Mouse (Mus musculus): ENCODE data around the gene Large2. TPM values are rescaled to one million over a fixed set of nuclear protein-coding genes. Genes with fewer than 3 reads are reported as not detected.
A peak's percentile ranks its signal among the peaks of the same experiment; 100 is the strongest.

Large2 gene
- polyA plus RNA-seq, 1 experiment from 2014 or later = 2.6 TPM

DNA sequence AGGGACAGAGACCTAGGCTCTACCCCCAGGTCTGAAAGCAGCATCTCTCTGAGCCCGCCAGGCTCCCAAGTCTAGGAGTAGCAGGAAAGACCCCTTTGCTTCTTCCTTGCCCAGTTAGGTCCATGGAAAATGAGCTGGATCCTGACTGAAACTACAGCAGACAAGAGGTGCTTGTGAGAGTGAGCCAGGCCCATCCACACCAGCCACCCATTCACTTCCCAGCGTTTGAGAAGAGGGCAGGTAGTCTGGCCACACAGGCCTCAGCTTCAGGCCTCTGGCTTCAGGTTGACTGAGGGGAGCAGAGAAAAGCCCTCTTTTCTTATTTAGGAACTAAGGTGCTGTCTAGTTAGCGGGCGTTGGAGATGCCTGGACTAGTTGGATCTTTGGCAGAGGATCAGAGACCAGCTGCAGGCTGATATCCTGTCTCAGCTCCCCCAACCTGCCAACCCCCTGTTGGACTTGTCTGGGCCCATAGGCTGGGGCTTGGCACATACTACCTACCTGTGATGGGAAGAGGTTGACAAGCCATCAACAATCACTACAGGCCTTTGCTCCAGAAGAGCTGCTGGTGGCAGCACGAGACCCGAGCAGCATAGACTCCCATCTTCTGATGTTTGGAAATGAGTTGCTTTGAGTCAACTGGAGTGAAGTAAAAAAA, 12.0 kb downstream of the Large2 start:
- Histone ChIP-seq H3K9me3 (no peaks in the 10 kb centered on the region), H3K9ac (replicated peaks) (no peak overlapping the region), H3K27ac (replicated peaks) (no peak overlapping the region), H3K27me3 (no peaks in the 10 kb centered on the region), H3K4me2 (replicated peaks) (no peak overlapping the region), H3K4me1 (0 out of 2 replicates have a peak, but pooled peaks cover 4% of the 10 kb centered on the region), H3K36me3 (peaks cover 39% of the 10 kb centered on the region), H3K4me3 (no peak overlapping the region)
- WGBS = 94% methylated on average over 6 of the region's 6 CpGs
- ATAC-seq (replicated peaks) = no peak

DNA sequence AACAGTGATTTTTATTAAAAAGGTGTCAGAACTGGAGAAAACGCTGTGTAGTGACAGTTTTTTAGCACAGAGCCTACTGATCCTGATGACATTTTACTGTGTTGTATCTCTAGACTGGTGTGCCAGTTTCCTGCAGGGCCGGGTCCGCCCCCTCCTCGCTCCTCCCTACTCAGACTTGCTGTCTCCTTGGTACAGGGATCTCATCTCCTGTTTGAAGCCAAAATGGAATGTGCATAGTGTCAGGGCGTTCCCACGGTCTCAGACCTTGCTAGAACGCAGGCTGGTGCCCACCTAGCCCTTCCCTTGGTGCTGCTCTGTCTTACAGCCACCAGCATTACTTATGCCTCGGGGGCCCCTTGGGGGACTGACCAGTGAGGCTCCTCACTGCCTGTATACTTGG, 12.9 kb downstream of the Large2 start:
- peaks cover 48% of the 10 kb centered on the region for H3K36me3 ChIP-seq
- 0 out of 2 replicates have a peak, but pooled peaks cover 4% of the 10 kb centered on the region for H3K4me1 ChIP-seq
- ATAC-seq (replicated peaks) = no peak
- H3K9ac ChIP-seq (replicated peaks) = no peak overlapping the region
- H3K27me3 ChIP-seq = no peaks in the 10 kb centered on the region
- no peak overlapping the region for H3K4me2 ChIP-seq (replicated peaks)
- H3K9me3 ChIP-seq = no peaks in the 10 kb centered on the region
- no peak overlapping the region for H3K27ac ChIP-seq (replicated peaks)
- 88% methylated on average over 8 of the region's 8 CpGs for WGBS
- H3K4me3 ChIP-seq = no peak overlapping the region

DNA sequence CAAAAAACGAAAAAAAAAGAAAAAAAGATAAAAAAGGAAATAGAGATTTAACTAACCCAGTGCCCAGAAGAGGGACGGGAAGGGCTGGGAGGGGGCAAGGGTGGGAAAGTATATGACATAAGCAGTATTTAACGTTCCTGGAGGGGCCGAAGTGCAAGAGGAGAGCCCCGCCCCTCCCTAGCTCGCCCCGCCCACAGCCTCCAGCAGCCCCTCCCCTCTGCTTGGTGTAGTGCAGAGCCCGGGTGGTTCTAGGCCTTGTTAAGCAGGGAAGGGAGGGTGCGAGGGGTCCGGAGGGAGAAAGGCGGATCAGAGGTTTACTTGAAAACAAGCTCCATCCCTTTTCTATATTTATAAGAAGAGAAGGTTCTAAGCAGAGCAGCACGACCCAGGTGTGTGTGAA, 13.8 kb downstream of the Large2 start:
- Histone ChIP-seq H3K27me3 (no peaks in the 10 kb centered on the region), H3K27ac (replicated peaks) (0 out of 2 replicates have a peak overlapping the region, but pooled peaks have one; percentile 38), H3K4me1 (0 out of 2 replicates have a peak, but pooled peaks cover 4% of the 10 kb centered on the region), H3K9ac (replicated peaks) (no peak overlapping the region), H3K9me3 (no peaks in the 10 kb centered on the region), H3K36me3 (peaks cover 53% of the 10 kb centered on the region), H3K4me3 (no peak overlapping the region), H3K4me2 (replicated peaks) (no peak overlapping the region)
- ATAC-seq (replicated peaks) = peak; percentile 39; the same call in 1 of the 2 replicates
- 24% methylated on average over 12 of the region's 12 CpGs for WGBS

DNA sequence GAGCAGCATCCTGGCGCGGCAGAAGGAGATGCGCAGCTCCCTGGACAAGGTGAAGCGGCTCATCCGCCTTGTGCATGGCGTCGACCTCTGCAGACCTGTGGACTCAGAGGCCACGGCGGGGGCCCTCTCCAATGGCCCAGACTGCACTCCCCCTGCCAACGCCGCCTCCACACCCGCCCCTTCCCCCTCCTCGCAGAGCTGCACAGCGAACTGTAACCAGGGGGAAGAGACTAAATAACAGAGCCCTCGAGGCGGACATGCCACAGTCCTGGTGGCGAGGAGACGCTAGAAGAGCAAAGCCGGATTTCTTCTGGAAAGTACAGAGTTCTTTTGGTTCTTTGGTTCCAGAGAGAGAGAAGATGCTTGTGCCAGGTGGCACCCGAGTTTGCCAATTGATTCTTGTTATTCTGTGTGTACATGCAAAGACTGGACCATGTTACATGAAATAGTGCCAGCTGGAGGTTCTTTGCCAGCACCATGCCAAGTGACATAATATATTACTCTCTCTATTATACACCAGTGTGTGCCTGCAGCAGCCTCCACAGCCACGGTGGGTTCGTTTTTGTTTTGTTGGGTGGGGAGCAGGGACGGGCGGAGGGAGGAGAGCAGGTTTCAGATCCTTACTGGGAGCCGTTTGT, 14.4 kb downstream of the Large2 start:
- H3K4me3 ChIP-seq = no peak overlapping the region
- H3K27me3 ChIP-seq = no peaks in the 10 kb centered on the region
- H3K9ac ChIP-seq (replicated peaks) = no peak overlapping the region
- H3K27ac ChIP-seq (replicated peaks) = peak overlapping the region; percentile 51
- WGBS = 66% methylated on average over 25 of the region's 25 CpGs
- no peaks in the 10 kb centered on the region for H3K9me3 ChIP-seq
- peaks cover 57% of the 10 kb centered on the region for H3K36me3 ChIP-seq
- H3K4me2 ChIP-seq (replicated peaks) = no peak overlapping the region
- ATAC-seq (replicated peaks) = peak; percentile 43
- H3K4me1 ChIP-seq = 0 out of 2 replicates have a peak, but pooled peaks cover 4% of the 10 kb centered on the region

DNA sequence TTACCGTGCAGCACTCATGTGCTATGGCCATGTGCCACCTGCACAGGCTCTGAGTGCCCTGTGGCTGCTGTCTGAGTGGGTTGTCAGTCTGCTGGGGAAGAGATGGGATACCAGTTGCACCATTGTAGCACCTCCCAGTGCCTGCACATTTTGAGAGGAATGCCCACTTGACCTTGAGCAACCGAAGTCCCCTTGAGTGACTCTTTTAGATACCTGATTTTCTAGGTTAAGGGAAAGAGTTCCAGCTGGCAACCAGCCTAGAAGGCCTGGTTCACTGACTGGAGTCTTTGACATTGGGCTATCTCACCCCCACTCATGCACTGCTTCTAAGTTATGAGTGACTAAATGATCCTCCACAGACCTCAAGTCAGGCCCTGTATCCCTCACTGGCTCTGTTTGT, 15.4 kb downstream of the Large2 start:
- no peak overlapping the region for H3K4me3 ChIP-seq
- H3K9ac ChIP-seq (replicated peaks) = no peak overlapping the region
- no peak overlapping the region for H3K27ac ChIP-seq (replicated peaks)
- 0 out of 2 replicates have a peak, but pooled peaks cover 4% of the 10 kb centered on the region for H3K4me1 ChIP-seq
- ATAC-seq (replicated peaks) = no peak
- WGBS = 83% methylated on average over 2 of the region's 2 CpGs
- H3K9me3 ChIP-seq = no peaks in the 10 kb centered on the region
- peaks cover 57% of the 10 kb centered on the region for H3K36me3 ChIP-seq
- H3K27me3 ChIP-seq = no peaks in the 10 kb centered on the region
- H3K4me2 ChIP-seq (replicated peaks) = no peak overlapping the region

DNA sequence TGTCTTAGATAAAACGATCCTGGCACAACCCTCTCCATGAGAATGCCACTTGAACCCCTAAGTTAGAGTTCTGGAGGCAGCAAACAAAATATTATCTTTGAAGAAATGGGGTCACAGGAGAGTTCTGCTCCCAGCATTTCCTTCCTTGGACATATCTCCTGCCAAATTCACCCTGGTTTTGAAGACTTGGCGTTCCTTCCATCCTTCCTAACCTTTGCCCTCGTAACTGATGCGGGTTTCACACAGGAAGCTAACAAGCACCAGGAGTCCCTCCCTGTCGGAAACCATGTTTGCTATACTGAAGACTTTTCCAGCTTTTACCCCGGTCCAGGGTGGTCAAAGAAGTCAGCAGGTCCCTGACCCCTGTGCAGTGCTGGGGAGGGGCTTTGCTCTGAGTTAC, 20.4 kb downstream of the Large2 start:
- 84% methylated on average over 6 of the region's 6 CpGs for WGBS
- peaks cover 56% of the 10 kb centered on the region for H3K36me3 ChIP-seq
- no peak for ATAC-seq (replicated peaks)

DNA sequence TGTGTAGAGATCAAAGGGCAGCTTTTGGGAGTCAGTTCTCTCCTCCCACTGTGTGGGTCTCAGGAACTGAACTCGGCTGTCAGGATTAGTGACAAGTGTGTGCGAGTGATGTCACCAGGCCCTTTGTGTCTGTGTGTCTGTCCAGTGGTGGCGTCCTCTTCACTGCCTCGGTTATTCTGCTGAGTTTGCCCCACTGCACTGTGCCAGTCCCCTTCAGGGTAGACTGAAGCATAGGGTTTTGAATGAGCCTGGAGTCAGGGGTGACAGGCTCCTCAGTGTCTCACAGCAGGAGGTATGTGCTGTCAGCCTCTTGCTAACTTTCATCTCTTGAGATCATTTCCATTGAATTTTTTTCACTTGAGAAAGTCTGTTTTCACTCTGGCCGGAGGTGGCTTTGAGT, 21.3 kb downstream of the Large2 start:
- ATAC-seq (replicated peaks) = no peak
- Histone ChIP-seq H3K4me3 (no peak overlapping the region), H3K9ac (replicated peaks) (no peak overlapping the region), H3K36me3 (peaks cover 56% of the 10 kb centered on the region), H3K27ac (replicated peaks) (no peak overlapping the region), H3K4me2 (replicated peaks) (no peak overlapping the region), H3K27me3 (no peaks in the 10 kb centered on the region), H3K4me1 (no peaks in the 10 kb centered on the region), H3K9me3 (no peaks in the 10 kb centered on the region)
- WGBS = 19% methylated on average over 5 of the region's 5 CpGs

More for the DNA sequence above, 20.4 kb downstream of the Large2 start:
- Histone ChIP-seq H3K4me1 (no peaks in the 10 kb centered on the region), H3K4me3 (no peak overlapping the region), H3K27me3 (no peaks in the 10 kb centered on the region), H3K9me3 (no peaks in the 10 kb centered on the region), H3K4me2 (replicated peaks) (no peak overlapping the region), H3K9ac (replicated peaks) (no peak overlapping the region), H3K27ac (replicated peaks) (no peak overlapping the region)

DNA sequence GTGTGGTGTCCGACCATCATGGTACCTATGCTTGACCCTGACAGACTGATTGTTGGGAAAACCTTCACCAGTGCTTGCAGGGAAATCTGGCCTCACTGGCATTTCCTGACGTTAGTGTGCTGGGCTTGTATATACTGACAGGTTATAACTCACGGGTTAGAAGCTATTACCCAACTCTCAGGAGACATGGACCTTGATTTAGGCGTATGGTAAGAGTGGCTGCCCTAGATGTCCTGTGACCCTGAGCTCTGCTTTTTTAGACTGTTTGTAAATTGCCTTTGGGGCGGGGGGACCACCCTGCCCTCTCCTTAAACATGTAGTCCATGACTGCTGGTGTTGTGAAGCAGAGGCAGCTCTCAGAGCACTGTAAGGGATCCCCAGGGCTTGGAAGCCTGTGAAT, 24.0 kb downstream of the Large2 start:
- ATAC-seq (replicated peaks) = no peak
- H3K9me3 ChIP-seq = no peaks in the 10 kb centered on the region
- H3K27me3 ChIP-seq = no peaks in the 10 kb centered on the region
- H3K4me2 ChIP-seq (replicated peaks) = no peak overlapping the region
- H3K4me1 ChIP-seq = no peaks in the 10 kb centered on the region
- H3K27ac ChIP-seq (replicated peaks) = no peak overlapping the region
- no peak overlapping the region for H3K9ac ChIP-seq (replicated peaks)
- H3K4me3 ChIP-seq = no peak overlapping the region
- WGBS = 87% methylated on average over 5 of the region's 5 CpGs
- peaks cover 47% of the 10 kb centered on the region for H3K36me3 ChIP-seq

DNA sequence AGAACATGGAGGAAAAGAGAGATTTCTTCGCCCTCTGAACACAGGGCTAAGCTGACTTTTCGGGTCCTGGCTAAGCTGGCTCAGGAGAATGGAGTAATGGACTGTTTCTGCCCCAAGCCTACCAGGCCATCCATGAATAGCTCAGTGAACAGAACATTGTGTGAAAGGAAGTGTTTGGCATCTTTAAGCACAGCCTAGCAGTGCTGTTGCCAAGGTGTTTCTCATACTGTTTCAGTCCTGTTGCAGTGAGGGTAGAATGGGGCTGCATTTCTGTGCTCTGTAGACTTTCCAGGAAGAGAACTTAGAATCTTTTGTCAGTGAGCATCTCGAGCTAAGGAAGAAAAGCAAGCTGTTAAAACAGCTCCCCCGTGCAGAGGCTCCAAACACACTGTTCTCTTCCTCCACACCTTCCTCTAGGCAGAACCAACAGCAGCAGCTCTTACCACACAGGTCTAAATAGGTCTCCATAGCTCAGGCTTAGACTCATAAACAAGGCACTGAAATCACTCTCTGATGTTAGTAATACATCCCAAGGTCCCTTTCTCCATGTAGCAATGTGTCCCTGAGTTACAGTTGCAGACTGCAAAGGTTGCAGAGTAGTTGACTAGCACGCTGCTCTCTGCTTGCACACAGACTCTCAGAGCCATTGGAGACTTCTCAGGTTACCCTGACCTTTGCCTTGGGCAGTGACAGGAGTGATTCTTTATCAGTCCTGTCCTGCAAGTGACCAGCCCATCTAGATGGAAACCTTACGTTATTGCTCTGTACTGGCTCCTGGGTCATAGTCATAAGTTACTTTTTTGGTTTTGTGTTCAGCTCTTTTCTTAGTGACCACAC, 24.9 kb downstream of the Large2 start:
- no peak for ATAC-seq (replicated peaks)
- no peaks in the 10 kb centered on the region for H3K4me1 ChIP-seq
- 78% methylated on average over 6 of the region's 6 CpGs for WGBS
- H3K9me3 ChIP-seq = no peaks in the 10 kb centered on the region
- no peak overlapping the region for H3K4me3 ChIP-seq
- no peaks in the 10 kb centered on the region for H3K27me3 ChIP-seq
- H3K27ac ChIP-seq (replicated peaks) = no peak overlapping the region
- H3K9ac ChIP-seq (replicated peaks) = no peak overlapping the region
- peaks cover 50% of the 10 kb centered on the region for H3K36me3 ChIP-seq
- no peak overlapping the region for H3K4me2 ChIP-seq (replicated peaks)

DNA sequence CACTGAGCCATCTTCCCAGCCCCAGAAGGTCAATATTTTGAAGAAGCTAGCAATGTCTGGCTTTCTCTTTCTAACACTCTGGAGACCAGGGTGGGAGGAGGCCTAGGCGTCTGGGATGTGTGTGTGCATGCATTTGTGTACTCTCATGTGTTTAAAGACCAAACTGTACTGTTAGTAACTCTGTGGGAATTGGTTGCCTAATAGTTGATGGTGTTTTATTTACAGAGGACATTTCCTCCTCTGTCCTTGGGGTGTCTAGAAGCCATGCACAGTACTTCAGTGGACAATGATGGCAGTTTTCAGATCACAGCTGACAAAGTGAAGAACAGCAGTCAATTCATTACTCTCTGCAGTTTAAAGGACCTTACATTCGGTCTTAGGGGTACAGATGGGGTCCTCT, 27.5 kb downstream of the Large2 start:
- Histone ChIP-seq H3K27me3 (no peaks in the 10 kb centered on the region), H3K9ac (replicated peaks) (no peak overlapping the region), H3K9me3 (no peaks in the 10 kb centered on the region), H3K36me3 (peaks cover 50% of the 10 kb centered on the region), H3K4me1 (no peaks in the 10 kb centered on the region), H3K27ac (replicated peaks) (no peak overlapping the region), H3K4me2 (replicated peaks) (no peak overlapping the region), H3K4me3 (no peak overlapping the region)
- 90% methylated on average over 2 of the region's 2 CpGs for WGBS
- ATAC-seq (replicated peaks) = no peak

DNA sequence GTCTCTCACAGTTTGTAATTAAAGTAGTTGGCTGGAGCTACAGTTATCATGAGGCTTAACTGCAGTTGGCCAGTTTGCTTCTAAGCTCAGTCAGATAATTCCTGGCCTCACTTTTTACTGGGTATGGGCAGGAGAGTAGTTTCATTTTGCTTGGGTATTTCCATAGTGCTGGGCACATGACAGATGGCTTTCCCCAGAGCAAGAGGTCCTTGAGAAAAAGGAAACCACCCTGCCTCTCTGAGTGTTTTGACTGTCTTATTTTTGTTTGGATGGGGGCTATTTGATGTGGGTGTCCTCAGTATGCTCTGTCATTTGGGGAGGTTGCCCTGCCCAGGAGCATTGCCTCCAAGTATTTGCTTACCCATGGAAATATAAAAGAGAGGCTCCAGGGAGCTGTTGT, 32.3 kb downstream of the Large2 start:
- Histone ChIP-seq H3K27me3 (no peaks in the 10 kb centered on the region), H3K4me1 (no peaks in the 10 kb centered on the region), H3K9me3 (no peaks in the 10 kb centered on the region), H3K36me3 (peaks cover 30% of the 10 kb centered on the region), H3K4me3 (no peak overlapping the region), H3K4me2 (replicated peaks) (no peak overlapping the region), H3K9ac (replicated peaks) (no peak overlapping the region), H3K27ac (replicated peaks) (no peak overlapping the region)
- ATAC-seq (replicated peaks) = no peak

DNA sequence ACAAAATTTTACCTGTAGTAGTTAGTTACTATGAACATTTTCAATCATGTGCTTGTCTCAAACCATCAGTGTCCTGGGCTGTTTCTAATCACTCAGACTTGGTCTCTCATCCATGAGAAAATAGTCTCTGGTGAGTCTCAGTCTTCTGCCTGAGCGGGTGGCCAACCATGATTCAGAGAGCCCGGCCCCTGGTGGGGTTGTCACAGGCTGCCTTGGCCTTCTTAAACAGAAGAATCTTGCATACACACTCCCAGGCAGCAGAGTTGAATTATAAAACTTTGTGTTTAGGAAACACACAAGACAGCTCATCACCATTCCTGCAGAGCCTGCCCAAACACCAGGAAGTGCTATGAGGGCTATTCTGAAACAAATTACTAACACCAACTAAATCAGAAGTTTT, 42.8 kb downstream of the Large2 start:
- Histone ChIP-seq H3K4me2 (replicated peaks) (no peak overlapping the region), H3K27ac (replicated peaks) (no peak overlapping the region), H3K36me3 (peaks cover 43% of the 10 kb centered on the region), H3K4me1 (no peaks in the 10 kb centered on the region), H3K27me3 (no peaks in the 10 kb centered on the region), H3K9me3 (no peaks in the 10 kb centered on the region), H3K4me3 (no peak overlapping the region), H3K9ac (replicated peaks) (no peak overlapping the region)
- 93% methylated on average over 2 of the region's 2 CpGs for WGBS
- no peak for ATAC-seq (replicated peaks)

All from forebrain, embryonic 15.5 days (tissue).